Mouse (Mus musculus) layer of hippocampus, adult 6 months (tissue): ENCODE measurements around the gene Ap1m1. TPM values are rescaled to one million over a fixed set of nuclear protein-coding genes. Genes with fewer than 3 reads are reported as not detected.

Experiments used
- long read RNA-seq, 2 experiments: library from polyadenylated mRNA; unstranded; transcript quantifications; one replicate each; pipeline ENCODE4 v2.0.0; 2019 to 2020
- polyA plus RNA-seq: library from polyadenylated mRNA; unstranded; fragments of <200 nt; fragmentation: Nextera tagmentation; gene quantifications from 2 replicates; pipeline ENCODE4 v1.2.3, GENCODE M21; 2021

Ap1m1 gene
- 92.6 and 104 TPM in 2 replicates for polyA plus RNA-seq
- long read RNA-seq, experiment 1, transcript Ap1m1-201 (12 exons, 2,084 nt), result major isoform, 207 of 238 reads
- long read RNA-seq, experiment 1, partial matches to known transcripts, result 20 of 238 reads
- long read RNA-seq, experiment 1, other reads (novel, unspliced or antisense), result 11 of 238 reads
- long read RNA-seq, experiment 2, transcript Ap1m1-201 (12 exons, 2,084 nt), result major isoform, 624 of 709 reads
- long read RNA-seq, experiment 2, partial matches to known transcripts, result 19 of 709 reads
- long read RNA-seq, experiment 2, other reads (novel, unspliced or antisense), result 65 of 709 reads

GRCm38 (mm10) chr8:72239499-72240402 is at the start of gene Ap1m1:
TSS of gene Ap1m1 (plus strand) at chr8:72240018.

GRCm38 (mm10) chr8:72212751-72213150 is 27.1 kb upstream of the Ap1m1 start, which contains the start of gene Cib3:
TSS of gene Cib3 (minus strand) at chr8:72212837.

GRCm38 (mm10) chr8:72213536-72213935 is 26.3 kb upstream of the Ap1m1 start, which contains the start of gene Gm11034:
TSS of gene Gm11034 (minus strand) at chr8:72213636.

GRCm38 (mm10) chr8:72219541-72220363 is 20.1 kb upstream of the Ap1m1 start, which contains the start of gene Fam32a:
TSS of gene Fam32a (plus strand) at chr8:72219730.

GRCm38 (mm10) chr8:72305210-72305905 is 65.5 kb downstream of the Ap1m1 start, which contains the start of gene Gm10282:
TSS of gene Gm10282 (minus strand) at chr8:72305260.

Other genes with a start within 250 kb of the Ap1m1 start
- gene Cyp4f18, start 230.4 kb upstream of the Ap1m1 start, polyA plus RNA-seq, result 0.30 TPM in 1 of 2 replicates, not detected in the other
- gene Olfr372, start 198.8 kb upstream of the Ap1m1 start, polyA plus RNA-seq, result not detected in 2 replicates
- gene Olfr373, start 156.8 kb upstream of the Ap1m1 start, polyA plus RNA-seq, result not detected in 2 replicates
- gene Olfr374, start 133.0 kb upstream of the Ap1m1 start, polyA plus RNA-seq, result not detected in 2 replicates
- gene Tpm4, start 105.0 kb upstream of the Ap1m1 start, polyA plus RNA-seq, result 25.5 and 26.8 TPM in 2 replicates
- gene Rab8a, start 78.8 kb upstream of the Ap1m1 start, polyA plus RNA-seq, result 50.2 and 54.8 TPM in 2 replicates
- gene Hsh2d, start 50.4 kb upstream of the Ap1m1 start, polyA plus RNA-seq, result not detected in 2 replicates
- gene Cib3, start 27.2 kb upstream of the Ap1m1 start, polyA plus RNA-seq, result not detected in 2 replicates
- gene Gm11034, start 26.4 kb upstream of the Ap1m1 start, polyA plus RNA-seq, result not detected in 2 replicates
- 54.1 and 54.6 TPM in 2 replicates for gene Fam32a, start 20.3 kb upstream of the Ap1m1 start, polyA plus RNA-seq
- gene Gm10282, start 65.2 kb downstream of the Ap1m1 start, polyA plus RNA-seq, result 8.9 and 9.6 TPM in 2 replicates
- gene Klf2, start 79.0 kb downstream of the Ap1m1 start, polyA plus RNA-seq, result 0.63 and 0.69 TPM in 2 replicates
- 18.8 and 19.3 TPM in 2 replicates for gene Eps15l1, start 181.4 kb downstream of the Ap1m1 start, polyA plus RNA-seq
- gene Calr3, start 203.9 kb downstream of the Ap1m1 start, polyA plus RNA-seq, result 1.4 and 1.8 TPM in 2 replicates
- 6.5 and 6.7 TPM in 2 replicates for gene 1700030K09Rik, start 203.9 kb downstream of the Ap1m1 start, polyA plus RNA-seq
- gene Cherp, start 235.2 kb downstream of the Ap1m1 start, polyA plus RNA-seq, result 29.2 and 34.8 TPM in 2 replicates